Mouse (Mus musculus) 3134 (cell line): Measurements from ENCODE around the gene Npb.

Experiments
- DNase-seq: peaks from one replicate; pipeline ENCODE4 v3.0.0-alpha.2; 2011; ENCODE audit warnings: low spot score; ENCODE audit not compliant: insufficient read length; ENCODE audit errors: extremely low read depth

Npb gene

DNA sequence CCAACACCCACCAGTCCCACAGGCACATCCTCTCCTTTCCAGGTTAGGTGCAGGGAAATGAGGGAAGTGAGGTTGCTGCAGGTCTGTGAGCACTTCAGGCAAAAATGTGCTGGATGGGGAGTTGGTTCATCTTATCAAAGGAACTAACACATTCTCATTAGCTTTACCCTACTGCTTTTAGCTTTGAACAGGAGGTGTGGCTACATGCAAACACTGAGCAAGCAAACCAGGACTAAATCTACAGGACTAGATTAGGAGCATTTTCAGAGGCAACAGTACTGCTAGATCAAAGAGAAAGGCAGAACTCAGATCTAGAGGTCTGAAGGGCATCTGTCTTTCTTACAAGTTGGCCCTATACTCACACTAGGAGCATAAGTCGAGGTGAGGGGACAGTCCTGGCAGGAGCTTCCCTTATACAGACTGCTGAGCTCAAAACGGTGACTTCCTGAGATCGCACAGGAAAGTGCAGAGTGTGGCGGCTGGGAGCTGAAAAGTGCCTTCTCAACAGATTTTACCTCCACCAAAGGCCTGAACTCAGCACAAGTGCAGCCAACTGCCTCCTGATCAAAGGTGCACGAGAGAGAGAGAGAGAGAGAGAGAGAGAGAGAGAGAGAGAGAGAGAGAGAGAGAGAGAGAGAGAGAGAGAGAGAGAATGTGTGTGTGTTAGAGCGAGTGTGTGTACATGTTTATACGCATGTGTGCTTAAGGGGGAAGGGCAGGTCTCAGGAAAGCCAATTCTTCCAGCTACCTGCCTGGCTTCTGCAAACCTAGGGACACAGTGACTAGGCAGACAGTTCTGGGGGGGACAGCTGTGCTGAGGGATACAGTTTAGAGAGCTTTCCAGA lies 22.8 kb downstream of the Npb start:
- DNase-seq = no peak

GRCm38 (mm10) chr11:120631726-120632448 lies 23.6 kb downstream of the Npb start:
- no peak for DNase-seq

GRCm38 (mm10) chr11:120632559-120633519 lies 24.6 kb downstream of the Npb start:
- peak; percentile 89 for DNase-seq

GRCm38 (mm10) chr11:120633520-120634343 lies 25.5 kb downstream of the Npb start, which contains the start of gene Mafg:
Gene Mafg, minus strand, starts transcription at chr11:120633600.
- peak; percentile 99 for DNase-seq

- DNase-seq = no peak
These were observed 26.5 kb downstream of the Npb start for GRCm38 (mm10) chr11:120634810-120635209.

GRCm38 (mm10) chr11:120641255-120641654 lies 33.0 kb downstream of the Npb start:
- DNase-seq = no peak

DNA sequence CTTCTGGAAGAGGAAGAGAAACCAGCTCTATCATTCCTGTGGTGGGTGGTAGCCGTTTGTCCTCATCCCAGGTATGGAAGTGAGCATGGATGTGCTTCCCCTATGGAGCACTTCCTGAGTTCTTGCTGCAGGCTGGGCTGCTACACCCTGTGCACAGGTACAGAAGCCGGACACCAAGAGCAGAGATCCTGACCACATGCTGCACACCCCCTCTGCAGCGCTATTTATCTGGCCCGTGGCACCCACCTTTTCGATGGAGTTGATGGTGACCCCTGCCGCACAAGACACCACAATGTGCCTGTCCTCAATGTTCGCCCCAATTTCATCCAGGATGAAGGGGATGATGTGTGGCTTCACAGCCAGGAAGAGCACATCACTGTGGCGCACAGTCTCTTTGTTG lies 33.6 kb downstream of the Npb start:
- no peak for DNase-seq

DNA sequence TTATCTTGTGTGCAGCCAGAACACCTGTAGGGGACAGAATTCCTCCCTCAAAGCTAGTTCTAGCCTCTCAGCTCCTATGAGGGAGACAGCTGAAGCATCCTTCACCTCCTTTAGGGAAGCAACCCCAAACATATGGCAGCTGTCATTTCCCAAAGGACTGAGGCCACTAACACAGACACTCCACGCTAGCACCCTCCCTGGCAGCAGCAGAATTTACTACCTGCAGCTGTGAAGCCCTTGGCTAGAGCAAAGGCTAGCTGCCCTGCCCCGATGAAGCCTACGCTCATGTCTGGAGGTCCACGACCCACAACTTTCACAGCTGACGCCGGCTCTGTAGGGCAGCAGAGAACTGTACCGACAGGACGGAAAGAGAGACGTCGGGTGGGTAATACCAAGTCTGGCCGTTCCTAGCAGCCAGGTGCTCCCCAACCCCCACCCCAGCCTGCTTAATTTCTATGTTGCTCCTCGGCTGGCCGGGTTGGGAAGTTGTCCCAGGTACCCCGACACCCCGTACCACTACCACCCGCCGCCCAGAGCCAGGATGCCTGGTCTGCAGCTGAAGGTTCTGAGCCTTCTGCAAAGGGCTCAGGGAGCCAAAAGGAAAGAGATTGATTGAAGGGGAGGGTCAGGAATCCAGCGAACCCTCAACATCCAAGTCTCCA lies 34.8 kb downstream of the Npb start:
- no peak for DNase-seq

GRCm38 (mm10) chr11:120643601-120643987 lies 35.3 kb downstream of the Npb start, which contains the start of gene Pycr1:
Gene Pycr1, minus strand, starts transcription at chr11:120643769.
- peak; percentile 97 for DNase-seq

DNA sequence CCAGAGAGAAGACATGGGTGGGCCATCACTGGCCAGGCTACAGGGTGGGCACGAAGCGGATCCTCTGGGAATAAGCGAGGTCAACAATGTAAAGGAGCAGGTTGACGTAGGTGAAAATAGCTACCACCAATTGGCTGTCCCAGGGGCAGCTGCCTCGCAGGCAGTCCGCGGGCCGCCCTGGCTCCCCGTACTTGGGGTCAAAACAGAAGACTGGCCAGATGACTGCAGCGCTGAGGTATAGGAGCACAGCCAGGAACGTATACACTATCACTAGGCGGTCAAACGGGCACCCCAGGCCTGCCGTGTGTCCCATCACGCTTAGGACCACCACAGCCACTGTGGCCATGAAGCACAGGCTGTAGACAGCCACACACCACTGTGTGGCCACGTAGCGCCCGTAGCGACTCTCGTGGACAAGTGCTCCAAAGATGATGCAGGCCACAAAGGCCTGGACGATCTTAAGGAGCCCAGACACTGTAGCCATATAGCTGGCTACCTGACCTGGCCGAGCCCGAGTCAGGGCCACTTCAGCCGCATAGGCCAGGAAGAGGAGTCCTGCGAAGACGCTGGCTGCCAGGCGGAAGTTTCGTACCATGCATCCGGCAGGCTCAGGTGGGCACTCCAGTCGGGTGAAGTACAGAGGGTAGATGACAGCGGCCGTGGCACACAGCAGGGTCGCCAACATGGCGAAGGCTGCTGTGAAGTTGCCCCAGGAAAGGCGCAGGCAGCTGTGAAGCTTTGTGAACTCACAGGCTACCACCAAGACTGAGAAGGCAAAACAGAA lies 39.0 kb downstream of the Npb start:
- DNase-seq = no peak

GRCm38 (mm10) chr11:120648001-120648476 lies 39.8 kb downstream of the Npb start, which contains the start of gene Myadml2:
Gene Myadml2, minus strand, starts transcription at chr11:120648158.
- DNase-seq = no peak

DNA sequence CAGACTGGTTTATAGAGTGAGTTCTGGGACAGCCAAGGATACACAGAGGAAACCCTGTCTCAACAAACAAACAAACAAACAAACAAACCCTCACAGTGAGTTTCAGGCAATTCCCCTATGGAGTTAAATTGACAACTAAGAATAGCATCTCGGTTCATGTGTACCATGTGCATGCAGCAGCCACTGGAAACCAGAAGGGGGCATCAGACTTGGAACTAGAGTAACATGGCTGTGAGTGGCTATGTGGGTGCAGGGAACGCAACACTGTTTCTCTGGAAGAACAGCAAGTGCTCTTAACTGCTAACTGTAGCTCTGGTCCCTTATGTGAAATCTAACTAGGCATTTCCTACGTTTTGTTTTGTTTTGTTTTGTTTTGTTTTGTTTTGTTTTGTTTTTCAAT lies 43.6 kb downstream of the Npb start:
- no peak for DNase-seq

DNA sequence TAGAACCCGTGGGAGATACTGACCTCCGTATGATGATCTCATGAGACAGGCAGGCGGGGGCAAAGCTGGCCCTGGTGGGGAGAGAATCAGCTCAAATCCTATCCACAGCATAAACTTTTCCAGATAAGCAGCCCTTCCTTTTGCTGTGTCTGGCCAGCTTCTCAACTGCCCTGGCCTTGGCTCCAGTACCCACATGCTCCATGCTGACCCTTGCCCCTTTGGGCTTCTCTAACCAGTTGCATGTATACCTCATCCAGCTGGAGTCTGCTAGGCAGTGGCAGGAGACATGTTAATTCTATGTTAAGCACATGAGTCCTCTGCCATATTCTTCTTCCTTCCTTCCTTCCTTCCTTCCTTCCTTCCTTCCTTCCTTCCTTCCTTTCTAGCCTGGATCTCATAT lies 46.5 kb downstream of the Npb start:
- DNase-seq = no peak

DNA sequence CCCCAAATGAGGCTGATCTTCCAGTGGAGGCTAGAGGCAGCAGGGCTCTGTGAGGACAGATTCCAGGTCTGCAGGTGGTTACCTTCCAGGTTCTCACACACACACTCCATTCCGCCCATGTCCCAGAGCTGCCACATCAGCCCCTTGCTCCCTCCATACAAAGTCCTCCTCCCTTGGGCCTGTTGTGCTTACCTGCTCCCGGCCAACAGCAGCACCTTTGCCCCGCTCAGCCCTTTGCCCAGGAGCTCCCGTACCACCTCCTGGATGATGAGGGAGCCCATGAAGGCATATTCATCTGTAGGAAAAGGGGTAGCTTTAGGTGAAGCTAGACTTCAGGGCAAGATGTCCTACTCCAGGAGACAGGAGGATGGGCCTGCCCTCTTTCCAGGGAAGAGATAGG lies 49.0 kb downstream of the Npb start:
- no peak for DNase-seq
